Mouse (Mus musculus) ovary, postnatal 14 days (tissue): ENCODE data around the gene Fbxw9.

Experiments
- DNase-seq: peaks from one replicate; pipeline ENCODE4 v3.0.0; 2022; ENCODE audit warnings: low spot score

Fbxw9 gene

GRCm38 (mm10) chr8:85084633-85085032 lies 24.8 kb downstream of the Fbxw9 start:
- no peak for DNase-seq

DNA sequence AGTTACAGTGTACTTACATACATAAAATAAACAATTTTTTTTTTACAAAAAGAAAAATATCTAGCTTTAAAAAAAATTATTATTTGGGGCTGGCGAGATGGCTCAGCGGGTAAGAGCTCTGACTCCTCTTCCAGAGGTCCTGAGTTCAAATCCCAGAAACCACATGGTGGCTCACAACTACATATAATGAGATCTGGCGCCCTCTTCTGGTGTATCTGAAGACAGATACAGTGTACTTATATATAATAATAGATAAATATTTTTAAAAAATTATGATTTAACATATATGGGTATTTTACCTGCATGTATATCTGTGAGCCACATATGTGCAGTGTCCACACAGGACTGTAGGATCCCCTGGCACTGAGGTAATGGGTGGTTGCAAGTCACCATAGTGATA lies 26.4 kb downstream of the Fbxw9 start:
- no peak for DNase-seq

- DNase-seq, result no peak
Measured at GRCm38 (mm10) chr8:85088771-85089170, 28.9 kb downstream of the Fbxw9 start.

DNA sequence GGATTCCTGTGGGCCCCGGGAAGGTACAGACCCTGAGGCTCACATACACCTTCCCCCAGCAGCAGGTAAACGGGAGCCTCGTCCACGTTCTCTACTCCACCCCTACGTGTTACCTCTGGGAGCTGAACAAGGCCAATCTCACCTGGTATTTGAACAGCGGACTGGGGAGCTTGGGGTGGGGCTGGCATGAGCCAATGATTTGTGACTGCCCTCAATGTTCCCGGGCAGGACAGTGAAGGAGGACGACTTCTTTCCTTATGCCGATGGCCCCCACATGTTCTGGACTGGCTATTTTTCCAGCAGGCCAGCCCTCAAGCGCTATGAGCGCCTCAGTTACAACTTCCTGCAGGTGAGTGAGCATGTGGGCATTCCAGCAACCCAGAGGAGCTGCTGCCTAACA lies 31.0 kb downstream of the Fbxw9 start:
- DNase-seq, result no peak

DNA sequence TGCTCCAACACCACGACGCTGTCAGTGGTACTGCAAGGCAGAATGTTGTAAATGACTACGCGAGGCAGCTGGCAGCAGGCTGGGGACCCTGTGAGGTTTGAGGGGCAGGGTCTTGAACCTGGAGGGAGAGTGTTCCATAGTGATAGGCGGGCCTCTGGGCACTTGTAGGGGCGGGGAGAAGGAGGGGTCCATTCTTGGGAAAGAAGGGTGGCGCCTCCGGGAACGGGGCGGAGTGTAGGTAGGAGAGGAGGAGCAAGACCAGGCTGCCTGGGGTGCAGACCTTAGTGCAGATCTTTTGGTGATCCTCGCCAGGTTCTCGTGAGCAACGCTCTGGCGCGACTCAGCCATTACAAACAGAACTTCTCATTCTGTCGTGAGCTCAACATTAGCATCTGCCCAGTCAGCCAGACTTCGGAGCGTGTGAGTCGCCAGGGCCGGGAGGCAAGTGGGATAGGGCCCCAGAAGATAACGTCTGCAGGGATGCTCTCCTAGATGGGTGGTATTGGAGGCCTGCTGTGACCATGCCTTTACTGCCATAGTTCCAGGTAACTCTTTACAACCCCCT lies 31.8 kb downstream of the Fbxw9 start:
- DNase-seq, result no peak

GRCm38 (mm10) chr8:85095051-85095450 lies 35.2 kb downstream of the Fbxw9 start:
- DNase-seq, result no peak

DNA sequence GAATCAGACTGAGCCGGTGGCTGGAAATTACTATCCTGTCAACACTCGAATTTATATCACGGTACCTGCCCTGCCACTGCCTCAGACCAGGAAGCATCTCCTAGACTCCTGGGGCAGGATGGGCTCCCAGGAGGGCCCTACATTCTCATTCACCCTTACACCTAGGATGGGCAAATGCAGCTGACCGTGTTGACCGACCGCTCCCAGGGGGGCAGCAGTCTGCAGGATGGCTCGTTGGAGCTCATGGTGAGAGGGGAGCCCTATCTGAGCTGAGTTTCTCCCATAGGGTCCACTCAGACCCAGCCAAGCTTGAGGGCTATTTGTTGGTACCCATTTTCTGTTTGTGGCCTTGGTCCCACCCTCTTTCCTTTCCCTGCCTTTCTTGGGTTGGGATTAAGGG lies 35.7 kb downstream of the Fbxw9 start:
- no peak for DNase-seq

DNA sequence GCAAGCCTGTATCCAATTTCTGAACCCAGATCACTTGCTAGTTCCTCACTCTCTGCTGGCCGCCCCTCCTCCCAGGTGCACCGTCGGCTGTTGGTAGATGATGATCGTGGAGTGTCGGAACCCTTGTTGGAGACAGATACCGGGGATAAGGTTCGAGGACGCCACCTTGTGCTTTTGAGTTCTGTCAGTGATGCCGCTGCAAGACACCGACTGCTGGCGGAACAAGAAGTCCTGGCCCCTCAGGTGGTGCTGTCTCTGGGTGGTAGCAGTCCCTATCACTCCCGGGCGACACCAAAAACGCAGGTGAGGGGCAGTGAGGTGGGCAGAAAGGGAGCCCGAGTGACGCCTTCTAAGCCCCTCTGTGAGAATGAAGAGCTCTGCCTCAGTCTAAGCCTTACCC lies 36.3 kb downstream of the Fbxw9 start:
- DNase-seq, result no peak

- no peak for DNase-seq
Measured at GRCm38 (mm10) chr8:85096850-85097249, 37.0 kb downstream of the Fbxw9 start.

- DNase-seq, result no peak
Measured at GRCm38 (mm10) chr8:85100076-85100665, 40.3 kb downstream of the Fbxw9 start.

- DNase-seq, result no peak
Measured at GRCm38 (mm10) chr8:85113241-85113640, 53.4 kb downstream of the Fbxw9 start.

DNA sequence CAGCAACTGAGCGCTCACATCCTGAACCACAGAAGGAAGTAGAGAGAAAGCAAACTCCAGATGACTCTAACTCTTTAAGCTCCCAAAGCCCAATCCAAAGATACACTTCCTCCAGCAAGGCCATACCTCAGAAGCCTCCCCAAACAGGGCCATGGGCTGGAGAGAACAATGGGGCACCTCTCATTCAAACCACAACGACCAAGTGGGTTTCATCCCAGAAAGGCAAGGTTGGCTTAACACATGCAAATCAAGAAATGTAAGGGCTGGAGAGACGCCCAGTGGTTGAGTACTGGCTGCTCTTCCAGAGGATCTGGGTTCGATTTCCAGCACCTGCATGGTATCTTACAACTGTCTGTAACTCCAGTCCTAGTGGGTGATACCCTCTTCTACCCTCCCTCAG lies 55.6 kb downstream of the Fbxw9 start:
- DNase-seq, result no peak
